Mouse (Mus musculus) cerebellum, adult 2 months (tissue): ENCODE data around the gene Vwc2l. TPM values are rescaled to one million over a fixed set of nuclear protein-coding genes. Genes with fewer than 3 reads are reported as not detected.
A peak's percentile ranks its signal among the peaks of the same experiment; 100 is the strongest.

Source experiments
- DNase-seq, 2 experiments: peaks; one replicate each; pipeline ENCODE4 v3.0.0; 2021
- H3K27ac ChIP-seq: fragments of 200-500 bp; 2 replicates; pipeline ENCODE4 v1.5.1; 2012; ENCODE audit warnings: low read length, control low read depth, inconsistent platforms; ENCODE audit not compliant: insufficient read depth
- H3K27me3 ChIP-seq: fragments of 200-500 bp; 2 replicates; pipeline ENCODE4 v1.6.1; 2012; ENCODE audit warnings: inconsistent platforms, mild to moderate bottlenecking, low read length, moderate library complexity; ENCODE audit not compliant: control insufficient read depth, insufficient read depth
- H3K4me1 ChIP-seq: fragments of 200-500 bp; 2 replicates; pipeline ENCODE4 v1.6.1; 2011; ENCODE audit warnings: low read length; ENCODE audit not compliant: control insufficient read depth, insufficient read depth
- H3K4me3 ChIP-seq: fragments of 200-500 bp; replicated peaks from 2 replicates; pipeline ENCODE3; 2011; ENCODE audit warnings: mild to moderate bottlenecking, low read depth, low read length, control low read depth; ENCODE audit not compliant: insufficient read depth
- CTCF ChIP-seq: fragments of 200-500 bp; IDR thresholded peaks from 2 replicates; pipeline ENCODE4 v1.5.1; 2011; ENCODE audit warnings: low read depth, mild to moderate bottlenecking, control low read depth, low read length, moderate library complexity, borderline replicate concordance; ENCODE audit not compliant: insufficient read depth
- POLR2A ChIP-seq: fragments of 200-500 bp; IDR thresholded peaks from 2 replicates; pipeline ENCODE4 v1.6.1; 2011; ENCODE audit warnings: low read length, control low read depth, borderline replicate concordance; ENCODE audit not compliant: insufficient read depth
- WGBS: fragments of 180-500 bp; shearing (Covaris S2); methylation state at CpG from one replicate; pipeline ENCODE4 v1.1.7; 2018; 5-methylcytosine and 5-hydroxymethylcytosine counted together
- polyA plus RNA-seq: library from polyadenylated mRNA; depleted of rRNA; stranded (reverse); fragments of >200 nt; gene quantifications from 2 replicates; pipeline ENCODE4 v1.2.3, GENCODE M21; 2012

Vwc2l gene
- polyA plus RNA-seq, 1 experiment, result 2.7 TPM

DNA sequence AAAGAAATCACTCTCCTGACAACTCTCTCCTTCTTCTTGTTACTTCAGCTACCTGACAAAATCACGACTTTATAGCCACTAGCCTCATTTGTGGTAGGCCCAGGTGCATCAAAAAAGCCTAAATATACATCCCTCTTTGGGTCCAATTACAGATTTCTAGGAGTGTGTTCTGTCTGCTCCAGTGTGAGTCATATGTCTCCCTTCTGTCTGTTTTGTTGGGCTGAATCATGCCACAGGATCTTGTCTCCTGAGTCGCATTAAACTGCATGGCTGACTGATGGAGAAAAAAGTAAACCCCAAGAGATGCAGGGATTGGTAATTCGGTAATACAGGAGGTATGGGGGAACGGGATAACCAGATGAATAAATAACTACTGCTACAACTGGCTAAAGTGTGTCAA is 69.6 kb downstream of the Vwc2l start:
- Histone ChIP-seq H3K4me1 (no peaks in the 10 kb centered on the region), H3K27me3 (no peaks in the 10 kb centered on the region), H3K4me3 (no peak overlapping the region), H3K27ac (no peak overlapping the region)
- TF ChIP-seq CTCF (no peak), POLR2A (no peak)
- 81% methylated on average over 4 of the region's 4 CpGs for WGBS
- DNase-seq, result no peak

- Histone ChIP-seq H3K27me3 (no peaks in the 10 kb centered on the region), H3K4me3 (no peak overlapping the region), H3K4me1 (no peaks in the 10 kb centered on the region), H3K27ac (no peak overlapping the region)
- TF ChIP-seq CTCF (no peak), POLR2A (no peak)
- WGBS, result 46% methylated on average over 3 of the region's 3 CpGs
- DNase-seq, result no peak
These were observed 77.9 kb downstream of the Vwc2l start for GRCm38 (mm10) chr1:70803401-70803800.

DNA sequence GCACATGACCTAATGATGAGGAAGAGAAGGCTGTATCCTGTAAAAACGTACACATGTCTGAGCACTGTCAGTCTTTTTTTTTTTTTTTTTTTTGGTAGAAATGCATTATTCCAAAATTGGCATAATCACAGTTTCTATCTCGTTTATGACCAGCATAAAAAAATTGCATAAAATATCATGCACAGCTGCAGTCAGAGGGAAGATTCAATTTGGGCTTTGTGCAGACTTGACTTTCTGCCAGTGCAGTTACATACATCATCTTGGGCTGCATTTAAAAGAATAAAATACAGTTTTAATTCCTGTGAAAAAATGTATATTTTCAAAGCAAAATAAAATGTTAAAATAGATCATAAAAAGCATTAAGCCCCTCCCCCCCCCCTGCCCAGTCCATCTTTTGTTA is 97.6 kb downstream of the Vwc2l start:
- TF ChIP-seq POLR2A (no peak), CTCF (no peak)
- DNase-seq, result no peak
- H3K27me3 ChIP-seq, result no peaks in the 10 kb centered on the region
- WGBS, result 40% methylated on average over 2 of the region's 2 CpGs
- no peaks in the 10 kb centered on the region for H3K4me1 ChIP-seq
- no peak overlapping the region for H3K4me3 ChIP-seq
- H3K27ac ChIP-seq, result no peak overlapping the region

- no peak for DNase-seq
- Histone ChIP-seq H3K27ac (no peak overlapping the region), H3K4me3 (no peak overlapping the region), H3K4me1 (no peaks in the 10 kb centered on the region), H3K27me3 (no peaks in the 10 kb centered on the region)
- WGBS, result 75% methylated on average over 3 of the region's 3 CpGs
- TF ChIP-seq CTCF (no peak), POLR2A (no peak)
These were observed 107.7 kb downstream of the Vwc2l start for GRCm38 (mm10) chr1:70833262-70833661.

GRCm38 (mm10) chr1:70842222-70842621 is 116.7 kb downstream of the Vwc2l start:
- Histone ChIP-seq H3K4me1 (no peaks in the 10 kb centered on the region), H3K4me3 (no peak overlapping the region), H3K27me3 (no peaks in the 10 kb centered on the region), H3K27ac (no peak overlapping the region)
- 84% methylated on average over 7 of the region's 7 CpGs for WGBS
- TF ChIP-seq POLR2A (no peak), CTCF (no peak)
- no peak for DNase-seq

DNA sequence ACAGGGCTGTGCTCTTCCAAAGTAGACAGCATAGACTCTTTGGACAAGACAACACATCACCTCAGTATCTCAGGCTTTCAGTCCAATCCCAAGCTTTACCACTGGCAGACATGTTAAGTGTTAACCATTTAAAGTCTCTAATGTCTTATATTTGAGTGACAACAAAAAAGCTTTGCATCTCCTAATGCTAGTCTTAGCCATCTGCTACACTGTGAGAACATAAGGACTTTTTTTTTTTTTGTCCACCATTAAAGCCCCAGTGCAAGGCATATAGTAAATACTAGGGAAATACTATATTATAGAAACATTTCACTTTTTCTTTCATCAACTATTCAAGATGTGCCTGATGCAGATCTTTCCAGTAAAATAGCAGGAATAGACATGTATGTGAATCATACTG is 119.8 kb downstream of the Vwc2l start:
- H3K4me1 ChIP-seq, result no peaks in the 10 kb centered on the region
- H3K27me3 ChIP-seq, result no peaks in the 10 kb centered on the region
- H3K4me3 ChIP-seq, result no peak overlapping the region
- no peak for TF ChIP-seq CTCF
- no peak for TF ChIP-seq POLR2A
- no peak overlapping the region for H3K27ac ChIP-seq
- no peak for DNase-seq

DNA sequence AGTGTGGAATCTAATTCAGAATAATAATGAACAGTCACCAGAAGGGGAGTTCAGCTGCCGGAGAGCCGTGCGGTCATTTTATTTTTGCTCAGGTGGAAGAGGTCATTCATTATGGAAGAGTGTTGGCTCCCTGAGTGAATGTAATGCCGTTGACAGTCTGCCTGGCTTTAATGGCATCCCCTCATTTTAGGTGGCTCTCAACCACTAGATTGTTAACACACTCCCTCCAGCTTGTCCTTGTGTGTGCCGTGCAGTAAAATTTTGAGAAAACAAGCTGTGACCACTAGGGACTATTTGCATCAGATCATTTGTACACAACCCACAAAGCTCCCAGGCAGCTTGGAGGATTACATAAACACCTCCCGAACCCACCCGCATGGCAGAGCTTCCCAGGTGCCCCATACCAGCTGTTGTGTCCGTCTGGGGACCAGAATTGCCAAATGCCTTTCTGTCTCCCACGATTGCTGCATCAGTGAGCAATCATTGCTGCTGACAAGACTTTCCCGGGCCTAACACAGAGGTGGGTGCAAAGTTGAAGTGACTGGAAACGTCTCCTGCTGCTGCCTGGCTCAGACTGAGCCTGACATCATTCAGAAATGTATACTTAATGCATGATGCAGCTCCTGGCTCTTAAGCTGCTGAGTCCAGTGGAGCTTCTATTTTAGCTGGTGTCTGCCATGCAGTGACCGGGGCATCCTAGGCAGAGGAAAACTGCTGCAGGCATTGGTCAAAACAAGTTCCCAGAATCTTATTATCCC is 126.3 kb downstream of the Vwc2l start:
- peak; percentile 14 to 21 for DNase-seq
- WGBS, result 25% methylated on average over 12 of the region's 12 CpGs
- no peak overlapping the region for H3K4me3 ChIP-seq
- no peak for TF ChIP-seq POLR2A
- H3K4me1 ChIP-seq, result peaks cover 4% of the 10 kb centered on the region; the same call in 1 of the 2 replicates
- no peaks in the 10 kb centered on the region for H3K27me3 ChIP-seq
- no peak overlapping the region for H3K27ac ChIP-seq

DNA sequence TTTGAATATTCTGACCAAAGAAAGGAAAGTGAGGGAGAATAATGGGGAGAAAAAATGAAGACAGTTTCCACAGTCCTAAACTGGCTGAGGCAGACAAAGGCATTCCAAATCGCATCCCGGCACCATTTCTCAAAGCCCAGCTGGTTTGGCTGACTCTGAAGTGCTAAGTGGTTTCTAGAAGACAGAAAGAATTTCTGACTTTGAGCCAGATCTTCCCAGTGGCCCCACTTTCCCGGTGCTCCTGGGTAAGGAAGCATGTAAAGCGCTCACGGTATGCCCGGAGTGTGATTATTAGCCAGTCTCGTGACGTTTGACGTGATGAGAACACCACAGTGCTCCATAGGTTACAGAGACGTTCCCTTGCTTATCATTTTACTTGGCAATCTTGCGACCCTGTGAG is 127.9 kb downstream of the Vwc2l start:
- Histone ChIP-seq H3K4me1 (peaks cover 4% of the 10 kb centered on the region; the same call in 1 of the 2 replicates), H3K27me3 (no peaks in the 10 kb centered on the region), H3K4me3 (no peak overlapping the region), H3K27ac (no peak overlapping the region)
- no peak for TF ChIP-seq POLR2A
- TF ChIP-seq CTCF, result no peak
- 25% methylated on average over 11 of the region's 11 CpGs for WGBS
- no peak for DNase-seq

DNA sequence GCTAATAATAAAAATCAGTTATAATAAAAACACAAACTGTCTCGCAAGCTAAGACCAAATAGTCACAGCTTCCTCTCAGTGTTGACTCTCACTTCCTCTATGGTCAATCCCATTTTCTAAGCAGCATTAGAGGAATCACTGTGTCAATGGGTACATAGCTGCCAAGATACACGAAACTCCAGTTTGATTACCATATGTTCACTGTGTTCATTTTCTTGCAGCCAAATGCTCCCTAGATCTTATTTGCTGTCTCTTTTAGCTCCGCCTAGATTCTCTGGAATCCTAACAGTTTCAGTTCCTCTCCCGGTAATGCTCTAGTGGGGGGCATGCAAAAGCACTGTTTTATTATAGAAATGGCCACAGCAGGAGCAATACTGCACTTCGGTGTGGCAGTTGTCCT is 130.4 kb downstream of the Vwc2l start:
- no peak for TF ChIP-seq POLR2A
- TF ChIP-seq CTCF, result no peak
- 10% methylated on average over 5 of the region's 5 CpGs for WGBS
- DNase-seq, result peak in 1 of 2 experiments; percentile 13

More for the DNA sequence above, 130.4 kb downstream of the Vwc2l start:
- H3K4me3 ChIP-seq, result no peak overlapping the region
- no peak overlapping the region for H3K27ac ChIP-seq
- H3K27me3 ChIP-seq, result no peaks in the 10 kb centered on the region
- H3K4me1 ChIP-seq, result peaks cover 4% of the 10 kb centered on the region; the same call in 1 of the 2 replicates
